Mouse (Mus musculus) olfactory bulb, adult 2 months (tissue): Measurements from ENCODE around the gene Inf2.

ENCODE experiments used
- CTCF ChIP-seq: fragments of 200-500 bp; IDR thresholded peaks from 2 replicates; pipeline ENCODE4 v1.5.1; 2012; ENCODE audit warnings: low read depth, mild to moderate bottlenecking, low read length, moderate library complexity; ENCODE audit not compliant: insufficient read depth
- POLR2A ChIP-seq: fragments of 200-500 bp; IDR thresholded peaks from 2 replicates; pipeline ENCODE4 v1.6.1; 2012; ENCODE audit warnings: mild to moderate bottlenecking, low read depth, low read length, moderate library complexity; ENCODE audit not compliant: insufficient read depth

GRCm38 (mm10) chr12:112643126-112643525, 54.5 kb downstream of the Inf2 start:
- TF ChIP-seq CTCF (no peak), POLR2A (no peak)
